Mouse (Mus musculus): Measurements from ENCODE around the gene Zfp664. TPM values are rescaled to one million over a fixed set of nuclear protein-coding genes. Genes with fewer than 3 reads are reported as not detected.

Gene Zfp664
- polyA plus RNA-seq, 1 experiment from 2014 or later, result 54.1 TPM

GRCm38 (mm10) chr5:124944384-124944783 lies 81.9 kb downstream of the Zfp664 start:
- H3K9ac ChIP-seq (ENCODE audit: low read length), result no peak overlapping the region
- H3K4me1 ChIP-seq (ENCODE audit: control insufficient read depth in 2 of 2, insufficient read depth in 2 of 2, low read length in 2 of 2), result peaks cover 0 to 3% of the 10 kb centered on the region in 2 experiments; a peak in 1 of 4 replicates
- no peak overlapping the region for H3K27ac ChIP-seq (replicated peaks in 1 of 2; ENCODE audit: control insufficient read depth in 1 of 2, insufficient read depth in 1 of 2, low read depth in 2 of 2, low read length in 2 of 2)
- 75% methylated on average over 10 of the region's 10 CpGs for WGBS
- ATAC-seq (ENCODE audit: insufficient number of reproducible peaks, insufficient read depth, low FRiP score, low read depth), result no peak
- 0 out of 2 replicates have a peak, but pooled peaks cover 3% of the 10 kb centered on the region for H3K9me3 ChIP-seq (ENCODE audit: control insufficient read depth, low read length)
- no peaks in the 10 kb centered on the region for H3K36me3 ChIP-seq (ENCODE audit: control insufficient read depth, insufficient read depth, low read length)
- H3K27me3 ChIP-seq (ENCODE audit: control insufficient read depth, insufficient read depth, low read length), result no peaks in the 10 kb centered on the region
- no peak overlapping the region for H3K4me2 ChIP-seq (ENCODE audit: low read length)
- H3K4me3 ChIP-seq (ENCODE audit: control insufficient read depth in 1 of 2, insufficient read depth in 1 of 2, low read depth in 1 of 2, low read length in 2 of 2), result no peak overlapping the region

GRCm38 (mm10) chr5:124945046-124945445 lies 82.6 kb downstream of the Zfp664 start:
- H3K9ac ChIP-seq (ENCODE audit: low read length), result no peak overlapping the region
- no peak overlapping the region for H3K4me2 ChIP-seq (ENCODE audit: low read length)
- no peaks in the 10 kb centered on the region for H3K36me3 ChIP-seq (ENCODE audit: control insufficient read depth, insufficient read depth, low read length)
- 78% methylated on average over 4 of the region's 4 CpGs for WGBS
- no peak for ATAC-seq (ENCODE audit: insufficient number of reproducible peaks, insufficient read depth, low FRiP score, low read depth)
- H3K4me1 ChIP-seq (ENCODE audit: control insufficient read depth in 2 of 2, insufficient read depth in 2 of 2, low read length in 2 of 2), result peaks cover 0 to 3% of the 10 kb centered on the region in 2 experiments; a peak in 1 of 4 replicates
- H3K27ac ChIP-seq (replicated peaks in 1 of 2; ENCODE audit: control insufficient read depth in 1 of 2, insufficient read depth in 1 of 2, low read depth in 2 of 2, low read length in 2 of 2), result no peak overlapping the region
- no peaks in the 10 kb centered on the region for H3K27me3 ChIP-seq (ENCODE audit: control insufficient read depth, insufficient read depth, low read length)
- no peak overlapping the region for H3K4me3 ChIP-seq (ENCODE audit: control insufficient read depth in 1 of 2, insufficient read depth in 1 of 2, low read depth in 1 of 2, low read length in 2 of 2)
- H3K9me3 ChIP-seq (ENCODE audit: control insufficient read depth, low read length), result 0 out of 2 replicates have a peak, but pooled peaks cover 3% of the 10 kb centered on the region

- Histone ChIP-seq H3K4me1 (ENCODE audit: control insufficient read depth in 2 of 2, insufficient read depth in 2 of 2, low read length in 2 of 2) (peaks cover 0 to 2% of the 10 kb centered on the region in 2 experiments; a peak in 1 of 4 replicates), H3K27me3 (ENCODE audit: control insufficient read depth, insufficient read depth, low read length) (no peaks in the 10 kb centered on the region), H3K36me3 (ENCODE audit: control insufficient read depth, insufficient read depth, low read length) (no peaks in the 10 kb centered on the region), H3K9ac (ENCODE audit: low read length) (no peak overlapping the region), H3K9me3 (ENCODE audit: control insufficient read depth, low read length) (0 out of 2 replicates have a peak, but pooled peaks cover 3% of the 10 kb centered on the region), H3K4me3 (ENCODE audit: control insufficient read depth in 1 of 2, insufficient read depth in 1 of 2, low read depth in 1 of 2, low read length in 2 of 2) (no peak overlapping the region), H3K4me2 (ENCODE audit: low read length) (no peak overlapping the region), H3K27ac (replicated peaks in 1 of 2; ENCODE audit: control insufficient read depth in 1 of 2, insufficient read depth in 1 of 2, low read depth in 2 of 2, low read length in 2 of 2) (no peak overlapping the region)
- ATAC-seq (ENCODE audit: insufficient number of reproducible peaks, insufficient read depth, low FRiP score, low read depth), result no peak
- 58% methylated on average over 13 of the region's 13 CpGs for WGBS
Measured at GRCm38 (mm10) chr5:124950623-124951278, 88.3 kb downstream of the Zfp664 start.

GRCm38 (mm10) chr5:124951333-124951732 lies 88.8 kb downstream of the Zfp664 start:
- no peak for ATAC-seq (ENCODE audit: insufficient number of reproducible peaks, insufficient read depth, low FRiP score, low read depth)
- 84% methylated on average over 17 of the region's 17 CpGs for WGBS
- 0 out of 2 replicates have a peak, but pooled peaks cover 3% of the 10 kb centered on the region for H3K9me3 ChIP-seq (ENCODE audit: control insufficient read depth, low read length)
- H3K4me3 ChIP-seq (ENCODE audit: control insufficient read depth in 1 of 2, insufficient read depth in 1 of 2, low read depth in 1 of 2, low read length in 2 of 2), result no peak overlapping the region
- H3K4me2 ChIP-seq (ENCODE audit: low read length), result no peak overlapping the region
- peaks cover 0 to 2% of the 10 kb centered on the region in 2 experiments; a peak in 1 of 4 replicates for H3K4me1 ChIP-seq (ENCODE audit: control insufficient read depth in 2 of 2, insufficient read depth in 2 of 2, low read length in 2 of 2)
- no peaks in the 10 kb centered on the region for H3K27me3 ChIP-seq (ENCODE audit: control insufficient read depth, insufficient read depth, low read length)
- H3K27ac ChIP-seq (replicated peaks in 1 of 2; ENCODE audit: control insufficient read depth in 1 of 2, insufficient read depth in 1 of 2, low read depth in 2 of 2, low read length in 2 of 2), result no peak overlapping the region
- no peak overlapping the region for H3K9ac ChIP-seq (ENCODE audit: low read length)
- H3K36me3 ChIP-seq (ENCODE audit: control insufficient read depth, insufficient read depth, low read length), result no peaks in the 10 kb centered on the region

Other genes with a start within 250 kb of the Zfp664 start
- gene Atp6v0a2, start 234.1 kb upstream of the Zfp664 start, polyA plus RNA-seq (2014; fragmentation: Nextera tagmentation; extraction: Ambion mirVana), result 32.4 and 35.9 TPM in 2 replicates
- gene Dnah10, start 137.6 kb upstream of the Zfp664 start, polyA plus RNA-seq (2014; fragmentation: Nextera tagmentation; extraction: Ambion mirVana), result 0.03 and 0.04 TPM in 2 replicates
- gene Ccdc92, start 267 bp upstream of the Zfp664 start, polyA plus RNA-seq (2014; fragmentation: Nextera tagmentation; extraction: Ambion mirVana), result 3.8 and 5.3 TPM in 2 replicates
- 1.3 and 1.6 TPM in 2 replicates for gene Rflna, start 140.5 kb downstream of the Zfp664 start, polyA plus RNA-seq (2014; fragmentation: Nextera tagmentation; extraction: Ambion mirVana)